Mouse (Mus musculus): ENCODE measurements at regions not wholly inside any gene's neighbourhood (a gene's known extent, or its start where the extent isn't known, plus 50 kb on each side); places are given as distances from the start of the nearest gene placed in this dataset.

- no peak for DNase-seq (ENCODE audit: low read depth, low spot score)
Measured at GRCm38 (mm10) chr10:44730721-44731120, 202.4 kb upstream of the Prdm1 start.

GRCm38 (mm10) chr10:44728963-44729362 is 200.7 kb upstream of the Prdm1 start:
- DNase-seq (ENCODE audit: low read depth, low spot score) = no peak

- no peak for DNase-seq (ENCODE audit: low read depth, low spot score)
Measured at GRCm38 (mm10) chr10:44724575-44724974, 196.3 kb upstream of the Prdm1 start.

- no peak for DNase-seq (ENCODE audit: low read depth, low spot score)
Measured at GRCm38 (mm10) chr10:44723845-44724244, 195.5 kb upstream of the Prdm1 start.

GRCm38 (mm10) chr10:44723321-44723720 is 195.0 kb upstream of the Prdm1 start:
- DNase-seq (ENCODE audit: low read depth, low spot score) = no peak

GRCm38 (mm10) chr10:44721670-44722069 is 193.4 kb upstream of the Prdm1 start:
- no peak for DNase-seq (ENCODE audit: low read depth, low spot score)

- no peak for DNase-seq (ENCODE audit: low read depth, low spot score)
Measured at GRCm38 (mm10) chr10:44716612-44717011, 188.3 kb upstream of the Prdm1 start.

GRCm38 (mm10) chr10:44715902-44716301 is 187.6 kb upstream of the Prdm1 start:
- no peak for DNase-seq (ENCODE audit: low read depth, low spot score)

GRCm38 (mm10) chr10:44708830-44709229 is 180.5 kb upstream of the Prdm1 start:
- DNase-seq (ENCODE audit: low read depth, low spot score) = no peak

GRCm38 (mm10) chr10:44704143-44704542 is 175.8 kb upstream of the Prdm1 start:
- DNase-seq (ENCODE audit: low read depth, low spot score) = no peak

GRCm38 (mm10) chr10:44702108-44702507 is 173.8 kb upstream of the Prdm1 start:
- DNase-seq (ENCODE audit: low read depth, low spot score) = peak; percentile 53

- DNase-seq (ENCODE audit: low read depth, low spot score) = no peak
Measured at GRCm38 (mm10) chr10:44699988-44700537, 171.8 kb upstream of the Prdm1 start.

GRCm38 (mm10) chr10:44697966-44698365 is 169.7 kb upstream of the Prdm1 start:
- DNase-seq (ENCODE audit: low read depth, low spot score) = no peak

GRCm38 (mm10) chr10:44696973-44697372 is 168.7 kb upstream of the Prdm1 start:
- no peak for DNase-seq (ENCODE audit: low read depth, low spot score)

- no peak for DNase-seq (ENCODE audit: low read depth, low spot score)
Measured at GRCm38 (mm10) chr10:44691590-44692327, 163.5 kb upstream of the Prdm1 start.

GRCm38 (mm10) chr10:44688555-44688954 is 160.3 kb upstream of the Prdm1 start:
- no peak for DNase-seq (ENCODE audit: low read depth, low spot score)

- no peak for DNase-seq (ENCODE audit: low read depth, low spot score)
Measured at GRCm38 (mm10) chr10:44686055-44686454, 157.8 kb upstream of the Prdm1 start.

GRCm38 (mm10) chr10:44685215-44685614 is 156.9 kb upstream of the Prdm1 start:
- no peak for DNase-seq (ENCODE audit: low read depth, low spot score)

- DNase-seq (ENCODE audit: low read depth, low spot score) = no peak
Measured at GRCm38 (mm10) chr10:44676506-44676905, 148.2 kb upstream of the Prdm1 start.

GRCm38 (mm10) chr10:44665509-44666144 is 137.3 kb upstream of the Prdm1 start:
- DNase-seq (ENCODE audit: low read depth, low spot score) = no peak

- DNase-seq (ENCODE audit: low read depth, low spot score) = no peak
Measured at GRCm38 (mm10) chr10:44659499-44659898, 131.2 kb upstream of the Prdm1 start.

- DNase-seq (ENCODE audit: low read depth, low spot score) = no peak
Measured at GRCm38 (mm10) chr10:44653761-44654160, 125.5 kb upstream of the Prdm1 start.

GRCm38 (mm10) chr10:44647021-44647420 is 118.7 kb upstream of the Prdm1 start:
- DNase-seq (ENCODE audit: low read depth, low spot score) = no peak
